Mouse (Mus musculus): ENCODE results near the gene Crygd. TPM values are rescaled to one million over a fixed set of nuclear protein-coding genes. Genes with fewer than 3 reads are reported as not detected.

Gene Crygd
- polyA plus RNA-seq, 1 experiment, result not detected

DNA sequence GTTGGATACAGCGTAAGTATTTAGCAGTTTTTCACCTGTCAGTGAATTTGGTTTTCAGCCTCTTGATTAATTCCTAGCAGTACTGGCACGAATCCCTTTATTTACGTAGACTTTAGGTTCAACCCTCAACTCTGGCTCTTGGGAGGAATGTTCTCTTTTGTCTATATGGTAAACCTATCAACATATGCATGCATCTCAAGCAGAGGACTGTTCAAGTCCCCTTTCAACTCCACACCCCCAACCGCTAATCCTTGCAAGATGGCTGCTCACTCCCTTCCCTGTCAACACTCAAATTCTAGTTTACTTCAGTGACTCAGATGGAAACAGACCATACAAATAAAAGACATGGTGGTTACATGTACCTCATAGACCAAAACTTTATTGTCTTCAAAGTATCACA is 50.5 kb downstream of the Crygd start:
- Histone ChIP-seq H3K4me3 (ENCODE audit: insufficient read depth, low read length) (no peak overlapping the region), H3K4me1 (ENCODE audit: control insufficient read depth, insufficient read depth, low read length) (no peaks in the 10 kb centered on the region), H3K27ac (ENCODE audit: insufficient read depth, low read depth, low read length) (no peak overlapping the region)
- no peak for TF ChIP-seq CTCF (IDR thresholded peaks at IDR 0.05; ENCODE audit: low read depth, low read length)
- TF ChIP-seq POLR2A (IDR thresholded peaks at IDR 0.05; ENCODE audit: borderline replicate concordance, low read depth, low read length), result no peak

Other genes starting within 250 kb of the Crygd start
- gene Plekhm3, start 106.6 kb downstream of the Crygd start, polyA plus RNA-seq (2012; ENCODE audit: insufficient read depth, insufficient read length, missing spikeins), result 24.1 and 24.9 TPM in 2 replicates
- not detected in 2 replicates for gene Akr1cl, start 30.7 kb downstream of the Crygd start, polyA plus RNA-seq (2012; ENCODE audit: insufficient read depth, insufficient read length, missing spikeins)
- gene Cryge, start 12.3 kb downstream of the Crygd start, polyA plus RNA-seq (2012; ENCODE audit: insufficient read depth, insufficient read length, missing spikeins), result not detected in 2 replicates
- gene Crygc, start 10.2 kb upstream of the Crygd start, polyA plus RNA-seq (2012; ENCODE audit: insufficient read depth, insufficient read length, missing spikeins), result not detected in 2 replicates
- gene Crygb, start 18.8 kb upstream of the Crygd start, polyA plus RNA-seq (2012; ENCODE audit: insufficient read depth, insufficient read length, missing spikeins), result not detected in 2 replicates
- not detected in 2 replicates for gene Cryga, start 39.9 kb upstream of the Crygd start, polyA plus RNA-seq (2012; ENCODE audit: insufficient read depth, insufficient read length, missing spikeins)
- not detected in 2 replicates for gene Gm28845, start 56.1 kb upstream of the Crygd start, polyA plus RNA-seq (2012; ENCODE audit: insufficient read depth, insufficient read length, missing spikeins)
- 1.3 and 2.1 TPM in 2 replicates for gene D630023F18Rik, start 59.8 kb upstream of the Crygd start, polyA plus RNA-seq (2012; ENCODE audit: insufficient read depth, insufficient read length, missing spikeins)
- gene Idh1, start 123.0 kb upstream of the Crygd start, polyA plus RNA-seq (2012; ENCODE audit: insufficient read depth, insufficient read length, missing spikeins), result 242 and 261 TPM in 2 replicates
- 35.0 and 37.5 TPM in 2 replicates for gene Pikfyve, start 123.2 kb upstream of the Crygd start, polyA plus RNA-seq (2012; ENCODE audit: insufficient read depth, insufficient read length, missing spikeins)
- not detected in 2 replicates for gene Pth2r, start 218.6 kb upstream of the Crygd start, polyA plus RNA-seq (2012; ENCODE audit: insufficient read depth, insufficient read length, missing spikeins)